Mouse (Mus musculus): ENCODE data around the gene Rbm43. TPM values are rescaled to one million over a fixed set of nuclear protein-coding genes. Genes with fewer than 3 reads are reported as not detected.
"Not testable (repeated sequence)": the region's sequence is repeated elsewhere in the genome, so short reads cannot be mapped to it uniquely, and the experiment has no call there.

Rbm43 gene
- polyA plus RNA-seq, 1 experiment from 2014 or later: 6.0 TPM

DNA sequence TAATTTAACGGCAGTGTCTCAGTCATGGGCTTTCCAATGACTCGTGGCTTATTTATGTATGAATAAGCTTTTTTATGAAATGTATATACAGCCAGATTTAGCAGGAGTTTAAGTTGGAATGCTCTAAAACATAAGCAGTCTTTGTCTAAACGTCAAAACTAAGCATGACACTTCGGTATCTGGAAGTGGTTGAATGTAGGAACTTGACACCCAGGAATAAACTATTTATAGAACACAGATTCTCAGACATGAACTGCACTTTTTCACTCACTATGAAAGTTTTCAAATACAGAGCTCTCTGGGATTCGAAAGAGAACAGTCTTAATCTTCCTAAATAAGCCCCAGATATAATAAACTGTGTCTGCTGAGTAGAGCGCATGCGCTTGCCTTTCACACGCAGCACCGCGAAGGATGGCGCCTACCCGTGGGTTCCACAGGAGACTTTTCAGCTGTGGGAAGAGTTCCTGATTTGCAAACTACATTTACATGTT is 42.5 kb downstream of the Rbm43 start:
- no peaks in the 10 kb centered on the region for H3K4me1 ChIP-seq (ENCODE audit: control insufficient read depth, insufficient read depth, low read length)
- H3K27me3 ChIP-seq (ENCODE audit: control insufficient read depth, insufficient read depth, low read length): no peaks in the 10 kb centered on the region
- DNase-seq: no peak
- H3K9ac ChIP-seq (replicated peaks; ENCODE audit: low read length): no peak overlapping the region
- H3K27ac ChIP-seq (replicated peaks; ENCODE audit: low read depth, low read length): no peak overlapping the region
- no peaks in the 10 kb centered on the region for H3K36me3 ChIP-seq (ENCODE audit: control insufficient read depth, insufficient read depth, low read length)
- no peak overlapping the region for H3K4me2 ChIP-seq (ENCODE audit: low read length)
- no peak overlapping the region for H3K4me3 ChIP-seq (replicated peaks; ENCODE audit: low read depth, low read length)
- no peaks in the 10 kb centered on the region for H3K9me3 ChIP-seq (ENCODE audit: control insufficient read depth, low read length)
- no peak for ATAC-seq (ENCODE audit: low FRiP score, low TSS enrichment)
- 92% methylated on average over 12 of the region's 12 CpGs for WGBS

DNA sequence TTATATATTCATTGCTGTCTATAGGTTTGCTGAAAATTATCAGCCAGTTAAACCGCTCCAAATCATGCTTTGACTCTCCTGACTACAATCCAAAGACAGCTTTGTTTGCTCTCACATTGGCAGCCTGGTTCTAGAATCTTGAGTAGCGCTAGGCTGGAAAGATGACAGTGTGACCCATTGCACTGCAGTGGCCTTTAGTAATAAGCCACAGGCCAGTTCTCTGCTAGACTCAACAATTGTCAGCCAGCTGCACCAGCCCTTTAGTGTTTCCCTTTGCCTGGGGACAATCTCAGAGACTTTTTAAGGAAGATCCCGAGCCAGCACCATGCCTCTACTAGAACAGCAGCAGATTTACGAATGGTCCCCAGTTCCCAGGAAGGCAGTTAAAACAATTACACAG is 44.0 kb downstream of the Rbm43 start:
- no peaks in the 10 kb centered on the region for H3K9me3 ChIP-seq (ENCODE audit: control insufficient read depth, low read length)
- H3K4me2 ChIP-seq (ENCODE audit: low read length): no peak overlapping the region
- H3K4me3 ChIP-seq (replicated peaks; ENCODE audit: low read depth, low read length): no peak overlapping the region
- H3K27me3 ChIP-seq (ENCODE audit: control insufficient read depth, insufficient read depth, low read length): no peaks in the 10 kb centered on the region
- ATAC-seq (ENCODE audit: low FRiP score, low TSS enrichment) (no peak), DNase-seq (no peak)
- no peaks in the 10 kb centered on the region for H3K4me1 ChIP-seq (ENCODE audit: control insufficient read depth, insufficient read depth, low read length)
- 88% methylated on average over 4 of the region's 4 CpGs for WGBS
- H3K9ac ChIP-seq (replicated peaks; ENCODE audit: low read length): no peak overlapping the region
- no peak overlapping the region for H3K27ac ChIP-seq (replicated peaks; ENCODE audit: low read depth, low read length)
- H3K36me3 ChIP-seq (ENCODE audit: control insufficient read depth, insufficient read depth, low read length): no peaks in the 10 kb centered on the region

DNA sequence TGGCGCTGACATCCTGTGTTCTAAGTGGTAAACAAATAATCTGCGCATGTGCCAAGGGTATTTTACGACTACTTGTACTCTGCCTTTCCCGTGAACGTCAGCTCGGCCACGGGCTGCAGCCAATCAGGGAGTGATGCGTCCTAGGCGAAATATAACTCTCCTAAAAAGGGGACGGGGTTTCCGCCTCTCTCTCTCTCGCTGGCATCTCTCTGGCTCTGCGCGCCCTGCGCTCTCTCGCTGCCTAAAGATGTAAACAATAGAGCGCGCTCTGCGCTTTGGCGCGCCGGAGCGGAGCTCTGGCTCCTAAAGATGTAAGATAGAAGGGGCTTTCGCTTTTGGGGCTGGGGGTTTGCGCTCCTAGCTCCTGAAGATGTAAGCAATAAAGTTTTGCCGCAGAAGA is 44.8 kb downstream of the Rbm43 start:
- not testable (repeated sequence) for H3K9ac ChIP-seq (replicated peaks; ENCODE audit: low read length); H3K9me3 ChIP-seq (ENCODE audit: control insufficient read depth, low read length); H3K4me1 ChIP-seq (ENCODE audit: control insufficient read depth, insufficient read depth, low read length); H3K4me2 ChIP-seq (ENCODE audit: low read length); ATAC-seq (ENCODE audit: low FRiP score, low TSS enrichment); DNase-seq; H3K36me3 ChIP-seq (ENCODE audit: control insufficient read depth, insufficient read depth, low read length); H3K27me3 ChIP-seq (ENCODE audit: control insufficient read depth, insufficient read depth, low read length); H3K27ac ChIP-seq (replicated peaks; ENCODE audit: low read depth, low read length); H3K4me3 ChIP-seq (replicated peaks; ENCODE audit: low read depth, low read length)
- WGBS: 97% methylated on average over 10 of the region's 26 CpGs

DNA sequence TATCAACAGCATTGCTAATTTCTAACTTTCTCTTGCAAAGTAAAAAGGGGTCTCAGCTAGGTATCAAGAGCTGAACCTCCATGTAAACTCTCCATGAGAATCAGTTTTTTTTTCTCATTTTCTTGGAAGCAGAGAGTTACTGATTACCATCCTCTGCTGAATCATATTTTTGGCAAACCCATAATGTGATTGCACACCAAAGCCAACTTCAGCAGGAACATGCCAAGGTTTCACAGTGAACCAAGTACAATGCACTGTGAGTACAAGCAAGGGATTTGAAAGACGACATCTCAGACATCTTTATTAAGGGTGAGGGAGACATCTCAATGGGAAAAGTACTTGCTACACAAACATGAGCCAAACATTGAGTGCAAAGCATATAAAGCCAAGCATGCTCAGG is 54.8 kb downstream of the Rbm43 start:
- Histone ChIP-seq H3K27me3 (ENCODE audit: control insufficient read depth, insufficient read depth, low read length) (no peaks in the 10 kb centered on the region), H3K4me3 (replicated peaks; ENCODE audit: low read depth, low read length) (no peak overlapping the region), H3K4me2 (ENCODE audit: low read length) (no peak overlapping the region), H3K27ac (replicated peaks; ENCODE audit: low read depth, low read length) (no peak overlapping the region), H3K9me3 (ENCODE audit: control insufficient read depth, low read length) (no peaks in the 10 kb centered on the region), H3K4me1 (ENCODE audit: control insufficient read depth, insufficient read depth, low read length) (no peaks in the 10 kb centered on the region), H3K9ac (replicated peaks; ENCODE audit: low read length) (no peak overlapping the region), H3K36me3 (ENCODE audit: control insufficient read depth, insufficient read depth, low read length) (no peaks in the 10 kb centered on the region)
- WGBS: 58% methylated on average over 1 of the region's 1 CpGs
- no peak for DNase-seq
- ATAC-seq (ENCODE audit: low FRiP score, low TSS enrichment): no peak

Other genes with a start within 250 kb of the Rbm43 start
- 3.5 and 5.3 TPM in 2 replicates for gene Nmi, start 38.3 kb upstream of the Rbm43 start, polyA plus RNA-seq (2014; fragmentation: Nextera tagmentation; extraction: Ambion mirVana)
- gene Tnfaip6, start 102.8 kb upstream of the Rbm43 start, polyA plus RNA-seq (2014; fragmentation: Nextera tagmentation; extraction: Ambion mirVana): 2.7 and 3.9 TPM in 2 replicates
- 28.5 and 34.2 TPM in 2 replicates for gene Rif1, start 137.7 kb upstream of the Rbm43 start, polyA plus RNA-seq (2014; fragmentation: Nextera tagmentation; extraction: Ambion mirVana)